Mouse (Mus musculus): ENCODE data around the gene Kiss1. TPM values are rescaled to one million over a fixed set of nuclear protein-coding genes. Genes with fewer than 3 reads are reported as not detected.
A peak's percentile ranks its signal among the peaks of the same experiment; 100 is the strongest.

Kiss1 gene
- not detected in 2 replicates for polyA plus RNA-seq (2015; fragmentation: Nextera tagmentation; extraction: Ambion mirVana)

DNA sequence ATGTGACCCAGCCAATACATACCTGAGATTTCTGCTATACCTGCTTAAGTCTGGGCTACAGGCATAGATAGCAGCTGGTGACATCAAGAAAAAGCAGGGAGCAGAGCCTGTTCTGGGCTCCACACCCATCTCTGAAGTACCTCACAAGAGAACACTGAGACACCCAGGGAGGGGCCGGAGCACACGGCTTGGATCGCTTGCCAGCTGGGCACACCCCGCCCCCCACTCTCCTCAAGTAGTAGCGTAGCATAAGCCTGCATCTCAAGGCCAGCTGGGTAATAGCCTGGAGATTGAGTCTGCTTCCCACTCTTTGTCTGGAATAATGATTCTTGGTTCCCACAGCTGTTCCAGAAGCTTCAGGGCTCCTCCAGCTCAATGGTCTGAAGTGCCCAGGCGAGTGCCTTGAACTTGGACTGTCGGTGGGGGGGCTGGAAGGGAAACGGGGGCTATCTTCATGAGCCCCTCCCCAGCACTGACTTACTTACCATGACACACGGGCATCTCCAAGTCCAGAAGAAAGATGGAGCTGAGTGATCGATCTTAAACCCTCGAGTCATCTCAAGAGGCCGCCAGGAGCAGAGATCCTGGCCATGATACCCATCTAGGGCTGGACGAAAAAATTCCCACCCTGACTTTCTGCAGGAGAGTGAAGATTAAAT, at the start of gene Kiss1:
Gene Kiss1 (plus strand): TSS at position 609 of the 659 bp plus-strand sequence.
- Histone ChIP-seq H3K4me3 (no peak within 1 kb of the TSS), H3K36me3 (no peaks in the 10 kb centered on the region), H3K27ac (no peak within 1 kb of the TSS), H3K27me3 (no peaks in the 10 kb centered on the region), H3K4me1 (0 out of 2 replicates have a peak, but pooled peaks cover 4% of the 10 kb centered on the region), H3K4me2 (no peak within 1 kb of the TSS), H3K9me3 (no peaks in the 10 kb centered on the region), H3K9ac (no peak within 1 kb of the TSS)
- ATAC-seq (ENCODE audit: insufficient number of reproducible peaks, low FRiP score, low TSS enrichment, low read depth): peak; percentile 43; the same call in 1 of the 2 replicates
- WGBS: 72% methylated on average over 13 of the region's 13 CpGs

DNA sequence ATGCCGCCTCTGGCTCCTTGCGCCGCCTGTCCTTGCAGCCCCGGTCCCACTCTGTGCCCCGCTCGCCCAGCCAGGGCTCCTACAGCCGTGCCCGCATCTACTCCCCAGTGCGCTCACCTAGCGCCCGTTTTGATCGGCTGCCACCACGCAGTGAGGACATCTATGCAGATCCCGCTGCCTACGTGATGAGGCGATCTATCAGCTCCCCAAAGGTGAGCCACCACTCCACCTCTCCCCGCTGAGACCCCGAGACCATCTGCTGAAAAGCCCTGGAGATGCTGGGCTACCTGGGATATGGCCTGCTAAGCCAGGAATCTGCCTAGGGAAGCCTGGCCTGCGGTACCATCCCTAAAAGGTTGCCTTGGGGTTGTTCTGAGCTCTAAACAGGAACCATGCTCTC, 47.5 kb upstream of the Kiss1 start:
- WGBS: 85% methylated on average over 19 of the region's 19 CpGs
- no peak overlapping the region for H3K9ac ChIP-seq

DNA sequence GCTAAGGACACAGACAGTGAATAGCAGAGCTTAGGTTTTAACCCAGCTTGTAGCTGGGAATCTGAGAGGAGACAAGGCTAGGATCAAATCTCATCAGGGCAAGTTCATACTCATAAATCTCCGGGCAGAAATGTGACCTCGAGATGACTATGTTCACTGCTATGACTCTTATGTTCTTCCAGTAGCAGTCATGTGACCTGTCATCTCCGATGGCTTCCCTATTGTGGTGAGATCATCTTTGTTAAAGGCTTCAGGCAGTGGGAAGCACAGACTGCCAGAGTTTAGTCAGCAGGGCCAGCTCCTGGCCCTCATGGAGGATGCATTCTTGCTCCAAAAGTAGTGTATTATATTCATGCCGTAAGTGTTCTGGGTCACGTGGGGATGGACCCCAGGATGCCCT, 44.7 kb upstream of the Kiss1 start:
- H3K36me3 ChIP-seq: no peaks in the 10 kb centered on the region
- no peaks in the 10 kb centered on the region for H3K4me1 ChIP-seq
- H3K9ac ChIP-seq: no peak overlapping the region
- no peaks in the 10 kb centered on the region for H3K9me3 ChIP-seq
- no peak overlapping the region for H3K4me3 ChIP-seq
- no peak for ATAC-seq (ENCODE audit: insufficient number of reproducible peaks, low FRiP score, low TSS enrichment, low read depth)
- no peaks in the 10 kb centered on the region for H3K27me3 ChIP-seq
- H3K27ac ChIP-seq: no peak overlapping the region
- WGBS: 69% methylated on average over 5 of the region's 5 CpGs
- no peak overlapping the region for H3K4me2 ChIP-seq

More for the DNA sequence above, 47.5 kb upstream of the Kiss1 start:
- Histone ChIP-seq H3K9me3 (no peaks in the 10 kb centered on the region), H3K36me3 (no peaks in the 10 kb centered on the region), H3K4me1 (no peaks in the 10 kb centered on the region), H3K4me3 (no peak overlapping the region), H3K27ac (no peak overlapping the region), H3K4me2 (no peak overlapping the region), H3K27me3 (no peaks in the 10 kb centered on the region)
- ATAC-seq (ENCODE audit: insufficient number of reproducible peaks, low FRiP score, low TSS enrichment, low read depth): no peak

DNA sequence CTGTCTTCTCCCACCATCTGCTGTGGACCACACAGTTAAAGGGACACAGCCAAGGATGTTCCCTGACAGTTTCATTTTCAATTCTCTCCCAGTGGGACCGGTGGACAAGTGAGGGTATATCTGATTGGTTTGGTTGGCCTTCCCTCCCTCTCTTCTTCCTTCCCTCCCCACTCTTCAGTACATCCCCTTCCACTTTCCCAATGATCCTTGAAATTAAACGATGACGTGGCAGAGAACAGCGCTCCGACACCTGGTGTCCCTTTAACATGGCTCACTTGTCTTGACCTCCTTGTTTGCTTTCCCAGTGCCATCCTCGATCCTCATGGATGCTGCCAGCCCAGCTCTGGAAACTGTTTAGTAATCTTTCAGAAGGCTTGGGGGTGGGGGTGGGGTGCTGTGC, 43.1 kb upstream of the Kiss1 start:
- no peak overlapping the region for H3K9ac ChIP-seq
- H3K36me3 ChIP-seq: no peaks in the 10 kb centered on the region
- no peak overlapping the region for H3K4me2 ChIP-seq
- no peak overlapping the region for H3K27ac ChIP-seq
- no peaks in the 10 kb centered on the region for H3K4me1 ChIP-seq
- no peaks in the 10 kb centered on the region for H3K9me3 ChIP-seq
- no peak for ATAC-seq (ENCODE audit: insufficient number of reproducible peaks, low FRiP score, low TSS enrichment, low read depth)
- H3K27me3 ChIP-seq: no peaks in the 10 kb centered on the region
- no peak overlapping the region for H3K4me3 ChIP-seq
- WGBS: 75% methylated on average over 6 of the region's 6 CpGs

DNA sequence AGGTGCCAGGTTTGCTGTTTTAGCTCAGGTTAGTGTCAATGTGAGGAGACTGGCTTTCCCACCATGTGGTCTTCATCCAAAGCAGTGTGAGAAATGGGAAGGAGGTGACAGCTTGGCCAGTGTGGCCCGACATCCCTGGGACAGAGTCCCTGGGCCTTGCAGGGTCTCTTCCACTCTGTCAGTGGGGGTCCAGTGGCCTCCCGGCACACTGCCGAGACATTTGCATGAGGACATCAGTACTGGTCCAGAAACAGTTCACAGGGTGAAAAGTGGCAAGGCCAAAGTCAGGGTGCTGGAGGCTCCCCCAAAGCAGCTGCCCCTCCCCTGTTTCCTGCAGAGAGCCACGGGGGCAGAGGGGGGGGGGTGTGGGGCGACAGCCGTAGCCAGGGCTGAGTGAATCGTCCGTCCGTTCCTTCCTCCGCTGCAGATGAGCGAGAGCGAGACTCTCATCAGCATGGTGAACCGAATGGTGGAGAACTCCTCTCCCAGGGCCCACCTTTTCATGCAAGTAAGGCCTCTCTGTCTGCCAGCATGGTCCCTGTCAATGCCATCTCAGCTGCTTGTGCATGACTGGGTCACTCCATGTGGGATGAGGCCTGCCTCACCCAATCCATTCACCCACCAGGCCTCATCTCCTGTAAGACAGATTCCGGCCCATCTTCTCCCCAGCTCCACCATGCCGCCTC, 42.6 kb upstream of the Kiss1 start:
- Histone ChIP-seq H3K27ac (no peak overlapping the region), H3K4me3 (no peak overlapping the region), H3K27me3 (no peaks in the 10 kb centered on the region), H3K9ac (no peak overlapping the region), H3K36me3 (no peaks in the 10 kb centered on the region), H3K9me3 (no peaks in the 10 kb centered on the region), H3K4me1 (no peaks in the 10 kb centered on the region), H3K4me2 (no peak overlapping the region)
- ATAC-seq (ENCODE audit: insufficient number of reproducible peaks, low FRiP score, low TSS enrichment, low read depth): no peak
- WGBS: 71% methylated on average over 15 of the region's 15 CpGs

DNA sequence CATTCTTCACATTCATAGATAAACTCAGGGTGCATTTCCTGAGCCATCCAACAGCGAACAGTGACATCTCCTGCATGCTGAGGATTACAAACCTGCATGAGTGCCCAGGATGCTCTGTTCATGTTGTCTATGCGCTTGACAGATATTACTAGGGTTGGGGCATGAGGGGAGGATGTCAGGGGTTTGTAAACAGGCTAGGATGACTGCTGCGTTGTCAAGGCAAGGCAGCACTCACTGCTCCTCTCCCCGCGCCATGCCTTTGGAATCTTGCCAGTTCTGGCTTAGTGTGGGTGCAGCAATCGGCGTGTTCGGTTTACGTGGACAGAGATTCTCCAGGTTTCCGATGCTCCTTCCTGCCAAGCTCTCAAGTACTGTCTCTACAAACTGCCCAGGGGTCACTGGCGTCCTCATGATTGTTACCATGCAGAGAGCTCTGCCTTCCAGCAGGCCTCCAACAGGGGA, 42.0 kb upstream of the Kiss1 start:
- ATAC-seq (ENCODE audit: insufficient number of reproducible peaks, low FRiP score, low TSS enrichment, low read depth): no peak
- Histone ChIP-seq H3K36me3 (no peaks in the 10 kb centered on the region), H3K4me3 (no peak overlapping the region), H3K27ac (no peak overlapping the region), H3K27me3 (no peaks in the 10 kb centered on the region), H3K4me1 (no peaks in the 10 kb centered on the region), H3K9ac (no peak overlapping the region), H3K9me3 (no peaks in the 10 kb centered on the region), H3K4me2 (no peak overlapping the region)
- WGBS: 84% methylated on average over 11 of the region's 11 CpGs

DNA sequence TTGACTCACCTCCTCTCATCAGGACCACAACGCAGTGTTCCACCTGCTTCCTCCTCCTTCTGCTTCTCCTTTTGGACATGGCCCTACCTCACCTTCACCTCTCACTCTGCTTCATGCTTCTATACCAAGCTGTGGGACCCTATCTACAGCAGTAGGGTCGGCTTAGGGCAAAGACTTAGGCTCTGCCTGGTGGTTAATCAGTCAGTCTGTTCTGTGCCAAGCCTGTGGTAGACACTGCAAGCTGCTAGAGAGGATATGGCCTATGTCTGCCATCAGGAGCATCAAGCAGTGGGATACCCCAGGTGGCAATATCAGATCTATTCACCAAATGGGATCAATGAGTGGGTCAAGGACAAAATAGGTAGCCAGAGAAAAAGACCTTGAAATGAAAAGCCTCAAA, 41.1 kb upstream of the Kiss1 start:
- no peaks in the 10 kb centered on the region for H3K4me1 ChIP-seq
- no peak overlapping the region for H3K27ac ChIP-seq
- no peaks in the 10 kb centered on the region for H3K36me3 ChIP-seq
- WGBS: 86% methylated on average over 2 of the region's 2 CpGs
- no peaks in the 10 kb centered on the region for H3K27me3 ChIP-seq
- H3K9ac ChIP-seq: no peak overlapping the region
- no peak overlapping the region for H3K4me2 ChIP-seq
- no peak overlapping the region for H3K4me3 ChIP-seq
- H3K9me3 ChIP-seq: no peaks in the 10 kb centered on the region
- ATAC-seq (ENCODE audit: insufficient number of reproducible peaks, low FRiP score, low TSS enrichment, low read depth): no peak

DNA sequence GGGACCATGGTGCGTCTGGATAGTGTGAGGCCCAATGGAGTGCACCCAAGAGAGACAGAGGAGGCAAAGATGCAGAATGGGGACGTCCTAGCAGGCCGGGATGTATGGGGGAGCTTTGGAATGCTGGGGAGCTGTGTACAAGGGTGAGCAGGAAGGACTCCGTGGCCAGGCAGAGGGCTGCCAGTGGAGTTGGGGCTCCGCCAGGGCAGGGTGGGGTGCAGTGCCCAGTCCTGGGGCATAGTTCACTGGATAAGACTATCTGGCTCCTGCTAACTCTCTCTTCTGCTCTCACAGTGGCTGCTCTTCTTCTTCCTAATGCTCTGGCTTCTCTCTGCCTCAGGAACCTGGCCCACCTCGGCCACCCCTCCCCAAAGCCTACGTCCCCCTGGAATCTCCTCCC, 35.8 kb upstream of the Kiss1 start:
- Histone ChIP-seq H3K36me3 (no peaks in the 10 kb centered on the region), H3K9ac (no peak overlapping the region), H3K4me1 (no peaks in the 10 kb centered on the region), H3K9me3 (no peaks in the 10 kb centered on the region), H3K4me3 (no peak overlapping the region), H3K27me3 (no peaks in the 10 kb centered on the region), H3K4me2 (no peak overlapping the region), H3K27ac (no peak overlapping the region)
- 82% methylated on average over 7 of the region's 7 CpGs for WGBS
- ATAC-seq (ENCODE audit: insufficient number of reproducible peaks, low FRiP score, low TSS enrichment, low read depth): 0 out of 2 replicates have a peak, but pooled peaks have one; percentile 40

DNA sequence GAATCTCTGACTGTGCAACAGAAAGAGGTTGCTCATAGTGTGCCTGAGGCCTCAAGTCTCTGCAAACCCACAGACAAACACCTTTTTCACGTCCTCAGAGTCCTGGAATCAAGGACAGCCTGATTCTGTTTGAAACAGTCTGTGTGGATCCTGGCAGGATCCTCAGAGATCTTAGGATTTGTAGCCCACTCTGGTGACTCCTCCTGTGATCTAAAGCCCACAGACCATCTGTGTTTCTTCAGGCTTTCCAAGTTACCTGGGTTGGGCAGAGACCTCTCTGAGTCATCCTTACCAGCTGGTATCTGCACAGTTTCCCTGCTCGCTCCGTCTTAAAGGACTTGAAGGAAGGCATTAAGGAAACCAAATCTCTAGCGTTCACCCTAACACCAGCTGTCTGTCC, 34.6 kb upstream of the Kiss1 start:
- 80% methylated on average over 4 of the region's 4 CpGs for WGBS

DNA sequence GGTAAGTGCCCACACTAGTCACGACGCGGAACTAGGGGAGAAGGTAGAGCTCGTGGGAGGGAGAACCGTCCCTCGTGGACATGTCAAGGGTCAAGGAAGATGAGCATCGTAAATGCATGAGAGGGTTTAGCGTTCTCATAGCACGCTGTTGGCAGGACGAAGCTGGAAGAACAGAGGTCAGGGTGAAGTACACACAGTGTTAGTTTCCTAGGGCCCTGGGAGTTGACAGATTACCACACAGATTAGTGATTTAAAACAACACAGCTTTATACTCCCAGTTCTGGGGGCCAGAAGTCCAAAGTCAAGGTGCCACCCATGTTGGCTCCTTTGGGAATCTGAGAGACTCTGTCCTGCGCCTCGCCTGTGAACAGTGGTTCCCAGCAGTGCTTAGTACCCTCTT, 33.8 kb upstream of the Kiss1 start:
- Histone ChIP-seq H3K4me1 (no peaks in the 10 kb centered on the region), H3K27me3 (no peaks in the 10 kb centered on the region), H3K4me2 (no peak overlapping the region), H3K9ac (no peak overlapping the region), H3K4me3 (no peak overlapping the region), H3K27ac (no peak overlapping the region), H3K9me3 (no peaks in the 10 kb centered on the region), H3K36me3 (no peaks in the 10 kb centered on the region)
- 92% methylated on average over 12 of the region's 12 CpGs for WGBS
- no peak for ATAC-seq (ENCODE audit: insufficient number of reproducible peaks, low FRiP score, low TSS enrichment, low read depth)

More for the DNA sequence above, 34.6 kb upstream of the Kiss1 start:
- H3K27me3 ChIP-seq: no peaks in the 10 kb centered on the region
- no peak overlapping the region for H3K4me3 ChIP-seq
- H3K4me2 ChIP-seq: no peak overlapping the region
- ATAC-seq (ENCODE audit: insufficient number of reproducible peaks, low FRiP score, low TSS enrichment, low read depth): no peak
- no peaks in the 10 kb centered on the region for H3K9me3 ChIP-seq
- no peak overlapping the region for H3K27ac ChIP-seq
- H3K9ac ChIP-seq: no peak overlapping the region
- no peaks in the 10 kb centered on the region for H3K4me1 ChIP-seq
- no peaks in the 10 kb centered on the region for H3K36me3 ChIP-seq

DNA sequence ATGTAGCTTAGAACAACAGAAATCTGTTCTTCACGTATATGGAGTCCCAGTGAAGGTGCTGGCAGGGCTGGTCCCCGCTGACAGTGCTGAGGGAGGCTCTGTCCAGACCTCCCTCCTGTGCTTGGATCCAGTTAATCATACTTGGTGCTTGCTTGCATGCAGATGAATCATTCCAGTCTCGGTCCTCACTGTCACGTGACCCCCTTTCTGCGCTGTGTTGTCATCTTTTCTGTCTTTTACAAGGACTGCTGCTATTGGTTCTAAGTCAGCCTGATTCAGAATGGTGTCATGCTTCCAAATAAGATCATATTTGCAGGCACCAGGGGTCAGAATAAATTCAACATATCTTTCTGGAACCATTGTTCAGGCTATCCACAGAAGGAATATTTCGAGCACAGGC, 29.8 kb upstream of the Kiss1 start:
- 85% methylated on average over 6 of the region's 6 CpGs for WGBS
- no peak for ATAC-seq (ENCODE audit: insufficient number of reproducible peaks, low FRiP score, low TSS enrichment, low read depth)
- Histone ChIP-seq H3K27me3 (no peaks in the 10 kb centered on the region; the same call in 1 of the 2 replicates), H3K36me3 (no peaks in the 10 kb centered on the region), H3K27ac (no peak overlapping the region), H3K4me3 (no peak overlapping the region), H3K9ac (no peak overlapping the region), H3K4me2 (no peak overlapping the region), H3K9me3 (no peaks in the 10 kb centered on the region), H3K4me1 (peaks cover 8% of the 10 kb centered on the region; the same call in 1 of the 2 replicates)

DNA sequence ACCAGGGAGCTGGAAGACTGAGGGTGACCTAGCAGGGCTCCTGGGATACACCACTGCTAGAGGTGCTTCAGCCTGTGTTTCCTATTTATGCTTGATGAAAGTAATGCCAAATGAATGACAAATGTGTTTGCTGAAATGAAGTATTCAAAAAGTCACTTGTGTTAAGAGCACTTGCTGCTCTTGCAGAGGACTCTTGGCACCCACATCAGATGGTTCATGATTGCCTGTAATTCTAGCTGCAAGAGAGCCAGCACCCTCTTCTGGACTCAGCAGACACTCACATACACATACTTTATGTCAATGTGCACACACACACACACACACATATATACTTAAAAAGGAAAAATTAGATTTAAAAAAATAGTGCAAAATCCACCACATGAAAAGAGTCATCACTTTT, 29.1 kb upstream of the Kiss1 start:
- no peak overlapping the region for H3K27ac ChIP-seq
- H3K27me3 ChIP-seq: no peaks in the 10 kb centered on the region; the same call in 1 of the 2 replicates
- no peak overlapping the region for H3K9ac ChIP-seq
- H3K4me2 ChIP-seq: no peak overlapping the region
- peaks cover 8% of the 10 kb centered on the region; the same call in 1 of the 2 replicates for H3K4me1 ChIP-seq
- ATAC-seq (ENCODE audit: insufficient number of reproducible peaks, low FRiP score, low TSS enrichment, low read depth): no peak
- H3K36me3 ChIP-seq: no peaks in the 10 kb centered on the region
- no peak overlapping the region for H3K4me3 ChIP-seq
- no peaks in the 10 kb centered on the region for H3K9me3 ChIP-seq
